In the genomic region with DNA sequence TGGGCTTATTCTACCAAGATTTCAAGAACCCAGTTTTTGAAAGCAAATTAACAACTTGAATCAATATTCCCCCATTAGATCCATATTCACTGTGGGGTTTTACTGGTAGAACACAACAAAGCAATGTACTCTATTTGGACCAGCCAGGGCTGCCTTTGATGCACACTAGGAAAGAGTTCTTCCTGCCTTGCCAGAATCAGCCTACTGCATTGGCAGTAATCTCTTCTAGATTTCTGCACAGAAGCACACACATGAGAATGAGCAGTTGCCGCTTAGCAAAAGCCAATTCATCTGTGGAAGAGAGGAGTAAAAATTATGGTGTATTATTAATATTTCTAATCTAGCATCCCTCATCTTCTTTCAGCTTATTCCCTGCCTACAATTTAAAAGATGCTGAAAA, we compare ENCODE assay signal across 19 mouse cellular contexts.
DNase-seq lines count a peak whose midpoint lies in the region; ATAC-seq and TF ChIP-seq lines count a peak whose summit lies in the region.
"Had no signal": no experiment of that assay in that cellular context is flagged by ENCODE, and none has a peak within 500 bp of the region (broad histone marks: within the 10 kb centered on the region; RNA-seq: fewer than 3 reads in every experiment).

No protein-coding gene starts in this region.

- 85% methylated on average over 1 of the region's 1 CpGs for WGBS in hindbrain, postnatal 0 days

- no peak overlapping the region for H3K9ac ChIP-seq in hindbrain, postnatal 0 days (replicated peaks; ENCODE audit: low read length)
- H3K9ac ChIP-seq: embryonic facial prominence, embryonic 12.5 days; forebrain, embryonic 15.5 days; heart, embryonic 12.5 days had no signal

- H3K4me3 ChIP-seq in hindbrain, postnatal 0 days (ENCODE audit: low read length) = no peak overlapping the region
- H3K4me3 ChIP-seq: embryonic facial prominence, embryonic 12.5 days; forebrain, embryonic 15.5 days; heart, embryonic 12.5 days; hindbrain, embryonic 10.5 days had no signal

- ATAC-seq in frontal cortex, adult (ENCODE audit: low TSS enrichment) = peak; percentile 96
- ATAC-seq in hindbrain, postnatal 0 days = no peak
- ATAC-seq: CD4-positive, CD25-positive, alpha-beta regulatory T cell, adult 4 months; forebrain, embryonic 15.5 days had no signal

- no peaks in the 10 kb centered on the region for H3K27me3 ChIP-seq in hindbrain, postnatal 0 days (ENCODE audit: insufficient read depth, low read length)
- H3K27me3 ChIP-seq: embryonic facial prominence, embryonic 12.5 days; forebrain, embryonic 15.5 days; heart, embryonic 12.5 days had no signal

- no peaks in the 10 kb centered on the region for H3K9me3 ChIP-seq in hindbrain, postnatal 0 days (ENCODE audit: low read length)
- H3K9me3 ChIP-seq: embryonic facial prominence, embryonic 12.5 days; forebrain, embryonic 15.5 days; G1E; heart, embryonic 12.5 days; hindbrain, embryonic 10.5 days had no signal

- TF ChIP-seq CTCF in hindbrain, postnatal 0 days (IDR thresholded peaks at IDR 0.05; ENCODE audit: low read depth) = no peak

- H3K36me3 ChIP-seq in hindbrain, postnatal 0 days (ENCODE audit: insufficient read depth, low read length) = no peaks in the 10 kb centered on the region
- H3K36me3 ChIP-seq: embryonic facial prominence, embryonic 12.5 days; forebrain, embryonic 15.5 days; G1E; heart, embryonic 12.5 days; hindbrain, embryonic 10.5 days had no signal

- H3K4me1 ChIP-seq in hindbrain, postnatal 0 days (ENCODE audit: insufficient read depth, low read length) = no peaks in the 10 kb centered on the region
- H3K4me1 ChIP-seq: embryonic facial prominence, embryonic 12.5 days; forebrain, embryonic 15.5 days; heart, embryonic 12.5 days; hindbrain, embryonic 10.5 days had no signal

- H3K4me2 ChIP-seq in hindbrain, postnatal 0 days (ENCODE audit: low read depth, low read length) = no peak overlapping the region
- H3K4me2 ChIP-seq: embryonic facial prominence, embryonic 12.5 days; forebrain, embryonic 15.5 days; heart, embryonic 12.5 days had no signal

- no peak for DNase-seq in frontal cortex, postnatal 25 days (ENCODE audit: low spot score in 2 of 2)
- DNase-seq in right cerebral cortex, postnatal 10 days (ENCODE audit: low spot score in 2 of 2) = peak; percentile 24 to 26
- DNase-seq in right cerebral cortex, adult 2 months (ENCODE audit: low spot score in 2 of 2) = no peak
- DNase-seq in layer of hippocampus, postnatal 10 days (ENCODE audit: low spot score in 2 of 2) = peak; percentile 8 to 23
- DNase-seq in hindbrain, postnatal 0 days (ENCODE audit: low spot score) = no peak
- DNase-seq in urinary bladder, postnatal 25 days (ENCODE audit: low spot score) = no peak
- DNase-seq: adrenal gland, postnatal 10 days; B cell, adult 2 months; cerebellum, adult 11-12 months; cerebellum, adult 9-10 months; cerebellum, postnatal 25 days; gastrocnemius, postnatal 25 days had no signal

- no peak overlapping the region for H3K27ac ChIP-seq in hindbrain, postnatal 0 days
- H3K27ac ChIP-seq: embryonic facial prominence, embryonic 12.5 days; forebrain, embryonic 15.5 days; hindbrain, embryonic 10.5 days had no signal

Comparison
In these comparisons a context has a peak if more than half of its experiments do, and no peak if none do; other contexts are left out.
1. DNase-seq: peak in right cerebral cortex, postnatal 10 days (2 of 2) and layer of hippocampus, postnatal 10 days (2 of 2); none in frontal cortex, postnatal 25 days (0 of 2), right cerebral cortex, adult 2 months (0 of 2), hindbrain, postnatal 0 days (single experiment) and urinary bladder, postnatal 25 days (single experiment).